Mouse (Mus musculus): Measurements from ENCODE around the gene Igfbp5.

GRCm38 (mm10) chr1:72858286-72858685, 16.4 kb downstream of the Igfbp5 start:
- no peak for TF ChIP-seq POLR2A (IDR thresholded peaks at IDR 0.05; ENCODE audit: low read depth, low read length)
- TF ChIP-seq CTCF (IDR thresholded peaks at IDR 0.05; ENCODE audit: extremely low read depth, insufficient read length, insufficient replicate concordance, low read depth, low read length) = no peak
